Mouse (Mus musculus): ENCODE data around the gene Nat9.

GRCm38 (mm10) chr11:115150741-115151254, 36.9 kb downstream of the Nat9 start:
- no peak for TF ChIP-seq CTCF (conservative IDR thresholded peaks at IDR 0.05; ENCODE audit: insufficient read depth, insufficient read length, low read depth, low read length)
- no peak for TF ChIP-seq POLR2A (IDR thresholded peaks at IDR 0.05; ENCODE audit: low read depth, low read length)

All from kidney, adult 2 months (tissue).